Mouse (Mus musculus) C2C12 (cell line): ENCODE data around the gene Gm20388.

ENCODE experiments used
- CEBPB ChIP-seq: IDR thresholded peaks from one replicate; pipeline ENCODE4 v1.6.1; 2011; ENCODE audit warnings: low read depth, mild to moderate bottlenecking, control low read depth, moderate library complexity
- CTCF ChIP-seq: IDR thresholded peaks from one replicate; pipeline ENCODE4 v1.5.1; 2011; ENCODE audit not compliant: control insufficient read depth, insufficient read depth, insufficient read length

DNA sequence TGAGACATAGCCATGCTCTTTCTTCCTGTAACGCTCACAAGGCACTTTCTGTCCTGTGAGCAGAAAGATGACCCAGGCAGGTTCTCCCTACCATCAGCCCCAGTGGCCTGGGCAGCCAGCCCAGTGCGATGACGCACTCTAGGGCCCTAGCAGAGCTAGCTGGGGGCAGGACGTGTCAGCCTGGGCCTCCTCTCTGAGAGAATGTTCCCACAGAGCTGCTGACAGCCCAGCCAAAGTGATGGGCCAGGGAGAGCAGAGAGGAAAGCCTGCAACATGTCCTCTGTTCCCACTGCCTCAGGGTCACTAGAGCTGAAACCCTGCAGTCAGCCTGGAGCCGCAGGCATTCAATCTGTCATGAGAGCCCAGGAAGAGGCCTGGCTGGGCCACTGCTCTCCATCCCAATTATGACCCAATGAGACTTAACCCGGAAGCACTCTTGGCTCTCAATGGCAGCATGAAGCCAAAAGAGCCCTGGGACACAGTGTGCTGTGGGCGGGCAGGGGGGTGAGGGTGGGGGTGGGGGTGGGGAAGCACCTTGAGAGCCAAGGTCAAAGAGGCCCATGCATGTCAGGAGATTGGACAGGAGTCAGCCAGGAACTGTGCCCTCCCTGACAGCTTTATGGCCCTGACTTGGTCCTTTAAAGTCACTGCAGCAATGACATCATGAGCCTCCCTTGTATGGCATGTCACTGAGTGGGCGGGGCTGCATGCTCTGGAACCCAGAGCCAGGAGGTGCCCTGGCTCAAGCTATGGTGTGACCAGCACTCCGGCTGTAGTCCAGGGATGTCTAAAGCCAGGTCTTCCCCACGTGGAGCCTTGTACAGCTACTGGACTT lies 1465.7 kb downstream of the Gm20388 start:
- TF ChIP-seq CTCF (no peak), CEBPB (no peak)
